Mouse (Mus musculus) stomach, postnatal 0 days (tissue): ENCODE data around the gene Cltb. TPM values are rescaled to one million over a fixed set of nuclear protein-coding genes. Genes with fewer than 3 reads are reported as not detected.

Source experiments
- ATAC-seq: fragments of 200-750 bp; cut with Nextera tagmentation; 2 replicates; pipeline ENCODE4 v1.8.0; 2017; ENCODE audit not compliant: low FRiP score, low TSS enrichment
- DNase-seq: peaks from one replicate; pipeline ENCODE4 v3.0.0-alpha.2; 2016; ENCODE audit warnings: low spot score
- H3K27ac ChIP-seq: fragments of 300-500 bp; sonication (generic); replicated peaks from 2 replicates; pipeline ENCODE4 v1.5.1; 2014; ENCODE audit warnings: mild to moderate bottlenecking, control low read depth
- H3K27me3 ChIP-seq: fragments of 300-500 bp; sonication (generic); 2 replicates; pipeline ENCODE4 v1.6.1; 2014; ENCODE audit warnings: low read length; ENCODE audit not compliant: control insufficient read depth, insufficient read depth
- H3K36me3 ChIP-seq: fragments of 300-500 bp; sonication (generic); 2 replicates; pipeline ENCODE4 v1.6.1; 2014; ENCODE audit warnings: low read length, mixed read lengths; ENCODE audit not compliant: control insufficient read depth, insufficient read depth
- H3K4me1 ChIP-seq: fragments of 300-500 bp; sonication (generic); replicated peaks from 2 replicates; pipeline ENCODE4 v1.6.1; 2014; ENCODE audit warnings: antibody characterized with exemption; ENCODE audit not compliant: control insufficient read depth, insufficient read depth
- H3K4me2 ChIP-seq: fragments of 300-500 bp; sonication (generic); replicated peaks from 2 replicates; pipeline ENCODE4 v1.6.1; 2014; ENCODE audit warnings: low read depth, mild to moderate bottlenecking, control low read depth, moderate library complexity
- H3K4me3 ChIP-seq: fragments of 300-500 bp; sonication (generic); 2 replicates; pipeline ENCODE4 v1.5.1; 2014; ENCODE audit warnings: low read depth, low read length, control low read depth
- H3K9ac ChIP-seq: fragments of 300-500 bp; sonication (generic); 2 replicates; pipeline ENCODE4 v1.6.1; 2014; ENCODE audit warnings: mild to moderate bottlenecking, low read length, control low read depth, mixed read lengths
- H3K9me3 ChIP-seq: fragments of 300-500 bp; sonication (generic); 2 replicates; pipeline ENCODE4 v1.6.1; 2016; ENCODE audit warnings: low read length; ENCODE audit not compliant: control insufficient read depth
- CTCF ChIP-seq: IDR thresholded peaks from 2 replicates; pipeline ENCODE4 v1.5.1; 2016; ENCODE audit warnings: antibody characterized with exemption, low read depth, mild to moderate bottlenecking, moderate library complexity
- EP300 ChIP-seq: optimal IDR thresholded peaks from 2 replicates; pipeline ENCODE3; 2016; ENCODE audit warnings: antibody characterized with exemption
- WGBS: fragments of 180-500 bp; shearing (Covaris S2); extraction: QIAGEN DNeasy Blood & Tissue Kit; methylation state at CpG from one replicate; pipeline ENCODE4 v1.1.7; 2014; 5-methylcytosine and 5-hydroxymethylcytosine counted together
- polyA plus RNA-seq: library from polyadenylated mRNA; unstranded; fragments of >200 nt; fragmentation: Nextera tagmentation; extraction: Ambion mirVana; gene quantifications from 2 replicates; pipeline ENCODE4 v1.2.1, GENCODE M21; 2015

The Cltb gene
- polyA plus RNA-seq: 156 and 160 TPM in 2 replicates

DNA sequence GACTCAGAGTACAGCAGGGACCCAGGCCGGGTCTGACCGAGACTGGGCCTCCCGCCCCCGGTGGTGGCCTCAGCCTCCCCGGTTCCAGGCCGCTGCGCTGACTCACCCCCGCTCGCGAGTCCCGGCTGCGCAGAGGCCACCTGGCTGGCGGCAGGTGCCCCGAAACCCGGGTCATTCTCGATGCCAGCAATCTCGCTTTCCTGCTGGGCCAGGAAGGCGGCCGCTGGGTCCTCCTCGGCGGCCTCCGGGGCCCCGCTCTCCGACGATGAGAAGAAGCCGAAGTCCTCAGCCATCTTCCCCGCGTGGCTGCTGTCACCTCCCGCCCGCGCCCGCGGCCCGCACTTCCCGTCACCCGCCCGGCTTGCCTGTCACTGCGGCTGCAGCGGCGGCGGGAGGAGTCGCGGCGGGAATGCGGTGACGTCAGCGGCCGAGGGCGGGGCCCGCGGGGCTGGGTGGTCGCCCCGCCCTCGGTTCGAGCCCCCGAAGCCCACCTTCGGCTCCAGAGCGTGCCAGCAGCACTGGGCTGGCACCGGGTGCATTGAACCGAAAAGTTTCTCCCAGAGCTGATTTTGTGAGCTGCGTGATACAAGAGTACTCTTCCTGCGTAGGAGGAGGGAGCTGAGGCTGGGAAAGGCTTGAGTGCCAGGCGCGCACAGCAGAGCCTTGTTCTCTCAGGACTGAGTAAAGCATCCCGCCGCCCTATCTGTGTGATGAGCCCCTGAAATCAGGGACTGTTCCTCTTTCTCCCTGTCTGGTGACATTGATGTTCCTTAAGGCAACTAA, at the start of gene Cltb:
Gene Cltb (minus strand): TSS at position 373 of the 783 bp plus-strand sequence.
- Histone ChIP-seq H3K4me3 (peak within 1 kb of the TSS; percentile 79), H3K27ac (peak within 1 kb of the TSS; percentile 91), H3K4me2 (peak within 1 kb of the TSS; percentile 88), H3K9me3 (no peaks in the 10 kb centered on the region), H3K9ac (peak within 1 kb of the TSS; percentile 86), H3K36me3 (no peaks in the 10 kb centered on the region; the same call in 1 of the 2 replicates), H3K4me1 (no peaks in the 10 kb centered on the region; the same call in none of the 2 replicates), H3K27me3 (no peaks in the 10 kb centered on the region)
- TF ChIP-seq CTCF (no peak), EP300 (peak; percentile 12)
- ATAC-seq (peak; percentile 78), DNase-seq (peak; percentile 86)
- WGBS: under 1% methylated on average over 59 of the region's 66 CpGs

DNA sequence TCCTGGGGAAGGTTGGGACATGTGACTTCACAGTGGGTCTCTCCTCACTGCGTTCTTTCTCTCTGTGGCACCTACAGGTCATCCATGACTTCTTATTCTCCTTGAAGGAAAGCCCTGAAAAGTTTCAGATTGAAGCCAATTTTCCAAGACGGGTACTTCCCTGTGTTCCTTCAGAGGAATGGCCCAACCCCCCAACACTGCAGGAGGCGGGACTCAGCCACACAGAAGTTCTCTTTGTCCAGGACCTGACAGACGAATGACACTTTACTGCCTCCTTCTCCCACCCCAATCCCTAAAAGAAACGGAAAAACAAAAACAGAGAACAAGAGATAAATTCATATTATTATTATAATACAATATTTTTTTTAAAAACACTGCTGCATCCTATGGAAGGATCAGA, 49.7 kb upstream of the Cltb start:
- ATAC-seq: no peak
- WGBS: 56% methylated on average over 5 of the region's 5 CpGs
- Histone ChIP-seq H3K36me3 (peaks cover 22% of the 10 kb centered on the region), H3K4me1 (no peaks in the 10 kb centered on the region), H3K9me3 (no peaks in the 10 kb centered on the region), H3K27me3 (no peaks in the 10 kb centered on the region), H3K27ac (no peak overlapping the region), H3K4me3 (no peak overlapping the region), H3K9ac (no peak overlapping the region), H3K4me2 (0 out of 2 replicates have a peak overlapping the region, but pooled peaks have one; percentile 25)
- peak; percentile 59 for DNase-seq
- no peak for TF ChIP-seq EP300

DNA sequence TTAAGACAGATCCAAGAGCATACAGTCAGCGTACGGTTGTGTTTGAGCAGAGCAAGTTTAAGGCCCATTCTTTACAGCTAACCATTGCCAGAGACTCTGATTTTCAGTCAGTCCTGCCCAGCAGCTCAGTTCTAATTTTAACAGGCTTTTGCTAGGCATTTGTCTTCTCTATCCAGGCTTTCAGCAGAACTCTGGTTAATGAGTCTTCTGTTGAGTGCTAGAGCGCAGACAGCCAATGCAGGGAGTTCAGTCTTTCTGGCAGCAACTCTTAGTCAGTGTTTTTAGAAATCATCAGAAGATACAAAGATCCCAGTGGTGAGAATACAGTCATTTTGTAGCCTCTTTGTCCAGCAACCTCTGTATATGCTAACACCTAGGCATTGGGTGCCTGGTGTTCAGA, 39.3 kb upstream of the Cltb start:
- no peaks in the 10 kb centered on the region for H3K27me3 ChIP-seq
- no peak overlapping the region for H3K4me3 ChIP-seq
- no peak for DNase-seq
- no peak for ATAC-seq
- no peak overlapping the region for H3K4me2 ChIP-seq
- no peak overlapping the region for H3K9ac ChIP-seq
- H3K36me3 ChIP-seq: peaks cover 40% of the 10 kb centered on the region
- H3K9me3 ChIP-seq: no peaks in the 10 kb centered on the region
- H3K27ac ChIP-seq: no peak overlapping the region
- TF ChIP-seq CTCF (no peak), EP300 (no peak)
- H3K4me1 ChIP-seq: no peaks in the 10 kb centered on the region
- 94% methylated on average over 3 of the region's 3 CpGs for WGBS

DNA sequence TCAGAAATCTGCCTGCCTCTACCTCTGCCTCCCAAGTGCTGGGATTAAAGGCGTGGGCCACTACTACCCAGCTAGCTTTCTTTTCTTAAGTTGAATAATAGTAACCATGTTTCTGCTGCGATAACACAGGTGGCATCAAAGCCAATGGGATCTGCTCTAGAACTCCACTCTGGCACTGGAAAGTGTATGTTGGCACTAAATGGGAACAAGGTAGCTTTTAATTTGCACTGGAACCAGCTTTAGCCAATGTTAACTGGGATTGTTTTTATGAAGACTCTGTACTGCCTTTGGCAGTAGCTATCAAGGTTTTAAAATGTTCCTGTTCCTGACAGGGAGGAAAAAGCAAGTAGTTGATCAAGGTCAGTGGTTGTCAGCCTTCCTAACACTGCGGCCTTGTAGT, 23.9 kb upstream of the Cltb start:
- H3K9me3 ChIP-seq: no peaks in the 10 kb centered on the region
- ATAC-seq (no peak), DNase-seq (no peak)
- TF ChIP-seq EP300: no peak
- no peak for TF ChIP-seq CTCF
- H3K36me3 ChIP-seq: peaks cover 9% of the 10 kb centered on the region
- H3K9ac ChIP-seq: no peak overlapping the region
- no peaks in the 10 kb centered on the region for H3K4me1 ChIP-seq
- H3K4me2 ChIP-seq: no peak overlapping the region
- no peak overlapping the region for H3K27ac ChIP-seq
- WGBS: 96% methylated on average over 3 of the region's 3 CpGs
- no peaks in the 10 kb centered on the region for H3K27me3 ChIP-seq
- no peak overlapping the region for H3K4me3 ChIP-seq

DNA sequence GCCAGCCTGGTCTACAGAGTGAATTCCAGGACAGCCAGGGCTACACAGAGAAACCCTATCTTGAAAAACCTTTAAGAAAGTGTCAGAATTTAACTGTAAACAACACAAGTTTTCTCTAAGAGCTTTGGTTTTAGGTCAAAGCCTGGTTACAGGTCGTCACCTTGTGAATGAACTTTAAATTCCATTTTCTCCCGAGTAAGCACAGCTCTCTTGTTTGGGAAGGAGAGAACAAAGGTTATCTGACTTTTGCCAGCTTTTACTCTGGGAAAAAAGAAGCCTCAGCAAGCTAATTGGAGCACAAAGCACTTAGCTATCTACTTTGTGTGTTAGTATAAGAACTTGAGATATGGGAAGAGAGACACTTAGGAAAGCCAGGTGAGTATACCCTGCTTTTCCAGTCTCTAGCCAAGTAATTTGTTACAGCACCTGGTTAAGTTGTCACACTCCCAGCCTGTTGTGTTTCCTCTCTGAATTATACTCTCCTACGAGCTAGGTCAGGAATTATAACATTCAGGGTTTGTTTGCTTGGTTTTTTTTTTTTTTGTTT, 21.7 kb upstream of the Cltb start:
- WGBS: 27% methylated on average over 3 of the region's 3 CpGs
- Histone ChIP-seq H3K4me2 (no peak overlapping the region), H3K27ac (no peak overlapping the region), H3K36me3 (no peaks in the 10 kb centered on the region), H3K4me3 (no peak overlapping the region), H3K27me3 (no peaks in the 10 kb centered on the region), H3K9ac (no peak overlapping the region), H3K9me3 (no peaks in the 10 kb centered on the region), H3K4me1 (no peaks in the 10 kb centered on the region)
- ATAC-seq (no peak), DNase-seq (no peak)
- TF ChIP-seq EP300: no peak
- TF ChIP-seq CTCF: no peak

DNA sequence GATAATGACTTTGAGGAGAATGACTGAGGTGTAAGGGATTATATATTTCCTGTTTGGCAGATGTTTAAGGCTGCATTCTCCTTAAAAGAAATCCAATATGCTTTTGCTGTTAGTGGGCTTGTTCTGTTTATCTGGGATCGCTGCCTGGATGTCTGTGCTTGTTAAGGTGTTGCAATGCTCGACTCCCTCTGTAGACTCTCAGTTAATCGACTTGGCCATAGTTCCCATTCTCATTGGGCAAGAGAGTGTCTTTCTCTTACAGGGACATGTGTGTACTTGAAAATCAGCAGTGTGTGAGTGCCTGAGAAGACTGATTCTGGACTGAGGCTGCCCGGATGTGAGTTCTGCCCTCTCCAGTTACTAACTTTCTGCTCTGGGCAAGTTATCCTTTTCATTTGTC, 18.0 kb upstream of the Cltb start:
- DNase-seq: no peak
- Histone ChIP-seq H3K36me3 (no peaks in the 10 kb centered on the region), H3K9me3 (no peaks in the 10 kb centered on the region), H3K27ac (no peak overlapping the region), H3K4me3 (no peak overlapping the region), H3K4me2 (no peak overlapping the region), H3K9ac (no peak overlapping the region), H3K4me1 (no peaks in the 10 kb centered on the region), H3K27me3 (no peaks in the 10 kb centered on the region)
- ATAC-seq: 0 out of 2 replicates have a peak, but pooled peaks have one; percentile 29
- 49% methylated on average over 4 of the region's 4 CpGs for WGBS
- TF ChIP-seq CTCF: no peak
- TF ChIP-seq EP300: no peak
